Mouse (Mus musculus) myocyte (in vitro differentiated cells): Measurements from ENCODE around the gene Acot4.

Experiments used
- E2F4 ChIP-seq: IDR thresholded peaks from one replicate; pipeline ENCODE4 v1.6.1; 2011; ENCODE audit warnings: mild to moderate bottlenecking, control low read depth, moderate library complexity; ENCODE audit not compliant: insufficient read depth
- MYOD1 ChIP-seq, 3 experiments: IDR thresholded peaks; one replicate each; pipeline ENCODE4 v1.6.1; 2011; ENCODE audit warnings: control low read depth in 2 of 3, low read depth in 2 of 3, mild to moderate bottlenecking in 2 of 3, moderate library complexity in 1 of 3; ENCODE audit not compliant: insufficient read length in 2 of 3, control insufficient read depth in 1 of 3
- POLR2A ChIP-seq: IDR thresholded peaks from one replicate; pipeline ENCODE4 v1.6.1; 2011; ENCODE audit warnings: low read depth, mild to moderate bottlenecking, control low read depth, moderate library complexity; ENCODE audit not compliant: insufficient read length
- POLR2AphosphoS2 ChIP-seq: IDR thresholded peaks from one replicate; pipeline ENCODE4 v1.6.1; 2011; ENCODE audit warnings: low read depth, control low read depth; ENCODE audit not compliant: insufficient read length
- TCF12 ChIP-seq: IDR thresholded peaks from one replicate; pipeline ENCODE4 v1.6.1; 2011; ENCODE audit warnings: mild to moderate bottlenecking, control low read depth; ENCODE audit not compliant: poor library complexity, insufficient read depth, severe bottlenecking
- USF1 ChIP-seq: IDR thresholded peaks from one replicate; pipeline ENCODE4 v1.6.1; 2011; ENCODE audit warnings: low read depth, mild to moderate bottlenecking, control low read depth, moderate library complexity

DNA sequence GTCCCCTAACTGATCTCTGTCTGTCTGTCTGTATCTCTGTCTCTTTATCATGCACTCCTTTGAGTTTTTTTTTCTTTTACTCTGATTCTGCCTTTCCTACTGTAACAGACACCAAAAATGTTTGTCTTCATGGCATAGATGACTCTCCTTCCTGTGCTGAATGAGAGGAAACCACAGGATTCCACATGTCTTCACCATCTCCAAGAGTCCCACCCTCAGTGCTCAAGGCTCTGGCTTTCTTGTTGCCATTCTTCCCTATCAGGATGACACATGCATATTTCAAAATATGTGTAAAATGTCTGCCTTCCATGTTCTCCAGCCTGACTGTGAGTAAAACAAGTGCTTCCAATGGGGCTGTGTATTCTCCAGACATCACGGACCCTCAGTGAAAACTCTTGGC is 8.7 kb downstream of the Acot4 start:
- TF ChIP-seq MYOD1 (IDR thresholded peaks at IDR 0.05; ENCODE audit: control insufficient read depth in 1 of 3, insufficient read length in 2 of 3, low read depth in 2 of 3) (no peak), POLR2AphosphoS2 (no peak), POLR2A (no peak), USF1 (no peak), E2F4 (no peak), TCF12 (no peak)
